Comparison of ENCODE assay signal across 11 mouse cellular contexts in the genomic region with DNA sequence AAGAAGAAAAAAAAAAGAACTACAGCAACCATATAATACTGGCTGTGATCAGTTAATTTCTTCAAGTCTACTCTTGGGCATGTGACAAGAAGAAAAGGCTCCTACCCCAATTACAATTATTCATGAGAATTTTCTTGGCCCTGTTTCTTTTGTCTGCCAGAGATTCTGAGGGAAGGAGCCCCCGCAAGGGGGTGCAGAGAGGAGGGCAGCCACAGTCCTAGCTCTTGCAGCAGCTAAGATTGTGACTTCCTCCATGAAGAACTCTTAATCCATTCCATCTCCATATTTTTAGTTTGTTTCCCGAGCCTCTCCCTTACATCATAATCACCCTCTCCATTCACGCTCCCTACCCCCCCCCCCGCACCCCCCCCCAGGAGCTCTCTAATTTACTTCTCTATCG. TPM values are rescaled to one million over a fixed set of nuclear protein-coding genes. Genes with fewer than 3 reads are reported as not detected.
A peak's percentile ranks its signal among the peaks of the same experiment; 100 is the strongest.
DNase-seq lines count a peak whose midpoint lies in the region; ATAC-seq and TF ChIP-seq lines count a peak whose summit lies in the region.
"Had no signal": no experiment of that assay in that cellular context is flagged by ENCODE, and none has a peak within 500 bp of the region (broad histone marks: within the 10 kb centered on the region; RNA-seq: fewer than 3 reads in every experiment).

No protein-coding gene starts in this region.

- no peak for TF ChIP-seq POLR2A in olfactory bulb, adult 2 months (IDR thresholded peaks at IDR 0.05; ENCODE audit: insufficient read depth, low read depth, low read length)

- H3K9me3 ChIP-seq in limb, embryonic 11.5 days (ENCODE audit: control insufficient read depth, low read length), result no peaks in the 10 kb centered on the region
- H3K9me3 ChIP-seq: heart, embryonic 13.5 days; intestine, embryonic 15.5 days; liver, embryonic 15.5 days had no signal

- peak; percentile 37 to 43 for DNase-seq in left cerebral cortex, postnatal 10 days (ENCODE audit: extremely low spot score in 1 of 2, low spot score in 2 of 2)
- DNase-seq in left cerebral cortex, adult 11 months (ENCODE audit: low spot score), result no peak
- peak; percentile 27 to 38 for DNase-seq in frontal cortex, postnatal 14 days (ENCODE audit: low spot score in 2 of 2)
- no peak for DNase-seq in limb, embryonic 11.5 days (ENCODE audit: low spot score)
- no peak for DNase-seq in adrenal gland, adult 2 months
- DNase-seq in adrenal gland, postnatal 10 days, result no peak
- no peak for DNase-seq in layer of hippocampus, postnatal 25 days (ENCODE audit: extremely low spot score in 1 of 2, low spot score in 1 of 2)

- H3K4me1 ChIP-seq in limb, embryonic 11.5 days (ENCODE audit: control insufficient read depth, insufficient read depth, low read length), result 0 out of 2 replicates have a peak, but pooled peaks cover 6% of the 10 kb centered on the region
- H3K4me1 ChIP-seq in olfactory bulb, adult 2 months (ENCODE audit: control insufficient read depth, insufficient read depth, low read length), result peaks cover 18% of the 10 kb centered on the region
- H3K4me1 ChIP-seq: intestine, embryonic 15.5 days had no signal

- WGBS in limb, embryonic 11.5 days, result 49% methylated on average over 3 of the region's 5 CpGs
- WGBS in olfactory bulb, adult 2 months, result 1% methylated on average over 4 of the region's 5 CpGs

- no peak overlapping the region for H3K4me2 ChIP-seq in limb, embryonic 11.5 days (ENCODE audit: low read depth, severe bottlenecking)
- H3K4me2 ChIP-seq: intestine, embryonic 15.5 days; liver, embryonic 15.5 days had no signal

- H3K27ac ChIP-seq in limb, embryonic 11.5 days (replicated peaks; ENCODE audit: low read depth, low read length), result no peak overlapping the region
- H3K27ac ChIP-seq in olfactory bulb, adult 2 months (ENCODE audit: insufficient read depth, low read depth, low read length), result peak overlapping the region; percentile 89
- H3K27ac ChIP-seq: heart, embryonic 13.5 days; intestine, embryonic 15.5 days; liver, embryonic 15.5 days had no signal

- H3K36me3 ChIP-seq in limb, embryonic 11.5 days (ENCODE audit: control insufficient read depth, insufficient read depth, low read length), result no peaks in the 10 kb centered on the region
- H3K36me3 ChIP-seq: heart, embryonic 13.5 days; intestine, embryonic 15.5 days; liver, embryonic 15.5 days had no signal

- ATAC-seq in limb, embryonic 11.5 days (ENCODE audit: insufficient number of reproducible peaks, low FRiP score, low TSS enrichment, low read depth), result no peak
- ATAC-seq: intestine, embryonic 15.5 days had no signal

- no peaks in the 10 kb centered on the region for H3K27me3 ChIP-seq in limb, embryonic 11.5 days (ENCODE audit: control insufficient read depth, insufficient read depth, low read length)
- H3K27me3 ChIP-seq: heart, embryonic 13.5 days; liver, embryonic 15.5 days had no signal

- 0 out of 2 replicates have a peak overlapping the region, but pooled peaks have one; percentile 1 for H3K4me3 ChIP-seq in limb, embryonic 11.5 days (ENCODE audit: low read depth, low read length)
- no peak overlapping the region for H3K4me3 ChIP-seq in olfactory bulb, adult 2 months (ENCODE audit: insufficient read depth, low read depth, low read length)
- H3K4me3 ChIP-seq: heart, embryonic 13.5 days; intestine, embryonic 15.5 days; liver, embryonic 15.5 days had no signal

- H3K9ac ChIP-seq in limb, embryonic 11.5 days (ENCODE audit: low read length), result no peak overlapping the region
- H3K9ac ChIP-seq: heart, embryonic 13.5 days; intestine, embryonic 15.5 days; liver, embryonic 15.5 days had no signal

- no peak for TF ChIP-seq CTCF in olfactory bulb, adult 2 months (IDR thresholded peaks at IDR 0.05; ENCODE audit: insufficient read depth, low read depth, low read length)

- intact Hi-C loops in left cerebral cortex, postnatal 10 days (cut with DNase I), result loop anchor here (5.0 kb wide), 1 partner anchor 37 kb away; a partner anchor contains a TSS

RNA-seq across cellular contexts. Expression of a gene that starts 39.4 kb away (rescaled TPM):
- 10 to 100 TPM; 45.4 to 46.8 TPM for total RNA-seq in left cerebral cortex, postnatal 10 days (2021)
- polyA plus RNA-seq in limb, embryonic 11.5 days (2014; fragmentation: Nextera tagmentation; extraction: Ambion mirVana), result 0.64 and 0.81 TPM in 2 replicates
- not detected in 2 replicates for polyA plus RNA-seq in olfactory bulb, adult 2 months (2012; ENCODE audit: insufficient read depth, insufficient read length, low replicate concordance, missing spikeins)
- total RNA-seq in adrenal gland, adult 2 months (2021), result 1 to 10 TPM; 2.4 to 8.0 TPM
- 1.0 and 1.1 TPM in 2 replicates for polyA plus RNA-seq in adrenal gland, adult 2 months (2012; rRNA removed)
- total RNA-seq in adrenal gland, postnatal 10 days (2021), result 1 to 10 TPM; 5.6 to 7.3 TPM
- total RNA-seq in layer of hippocampus, postnatal 25 days (2021), result 10 to 100 TPM; 29.3 to 32.1 TPM

Comparison
In these comparisons a context has a peak if more than half of its experiments do, and no peak if none do; other contexts are left out.
1. DNase-seq: peak in left cerebral cortex, postnatal 10 days (2 of 2) and frontal cortex, postnatal 14 days (2 of 2); none in left cerebral cortex, adult 11 months (single experiment), limb, embryonic 11.5 days (single experiment), adrenal gland, adult 2 months (single experiment), adrenal gland, postnatal 10 days (single experiment) and layer of hippocampus, postnatal 25 days (0 of 2).